Mouse (Mus musculus): ENCODE measurements around the gene Tbc1d10b.
"Not testable (repeated sequence)": the region's sequence is repeated elsewhere in the genome, so short reads cannot be mapped to it uniquely, and the experiment has no call there.

Gene Tbc1d10b

DNA sequence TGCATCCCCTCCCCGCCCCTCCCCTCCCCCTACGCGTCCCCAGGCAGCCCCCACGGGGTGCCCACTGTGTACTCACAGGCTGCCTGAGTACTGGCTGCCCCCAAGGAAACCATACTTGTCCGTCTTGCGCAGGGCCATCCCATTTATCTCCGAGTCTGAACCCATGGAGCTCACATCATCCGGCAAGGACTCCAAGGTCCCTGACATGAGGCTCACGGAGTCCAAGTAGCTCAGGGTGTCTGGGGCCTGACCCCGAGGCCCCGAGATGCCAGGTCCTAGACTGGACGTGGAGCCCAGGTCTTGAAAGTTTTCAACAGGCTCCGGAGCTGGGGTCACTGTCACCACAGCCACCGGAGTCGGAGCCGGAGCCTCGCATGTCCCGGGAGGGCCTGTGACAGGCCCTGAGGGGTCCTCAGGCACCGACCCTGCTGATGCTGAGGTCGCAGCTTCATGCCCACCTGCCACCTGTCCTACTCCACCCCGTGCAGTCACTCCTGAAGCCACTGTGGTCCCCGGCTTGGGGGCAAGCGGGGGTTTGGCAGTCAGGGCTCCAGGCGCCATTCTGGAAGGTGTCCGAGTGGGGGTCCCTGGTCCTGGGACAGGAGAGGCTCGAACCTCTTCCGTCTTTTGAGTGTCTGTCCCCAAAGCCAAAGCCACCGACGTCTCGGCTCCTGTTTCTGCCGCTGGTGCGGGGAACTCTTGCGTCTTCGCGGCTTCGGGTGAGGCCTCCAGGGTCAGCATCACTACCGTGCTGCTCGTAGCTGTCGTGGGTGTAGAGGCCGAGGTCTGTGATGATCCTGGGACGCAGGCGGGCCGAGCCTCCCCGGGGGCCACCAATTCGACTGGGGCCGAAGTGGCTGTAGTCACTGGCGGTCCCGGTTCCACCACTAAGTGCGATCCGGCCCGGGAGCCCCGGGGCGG lies 634 bp downstream of the Tbc1d10b start:
- DNase-seq (ENCODE audit: extremely low read depth, low read depth, low spot score): no peak

DNA sequence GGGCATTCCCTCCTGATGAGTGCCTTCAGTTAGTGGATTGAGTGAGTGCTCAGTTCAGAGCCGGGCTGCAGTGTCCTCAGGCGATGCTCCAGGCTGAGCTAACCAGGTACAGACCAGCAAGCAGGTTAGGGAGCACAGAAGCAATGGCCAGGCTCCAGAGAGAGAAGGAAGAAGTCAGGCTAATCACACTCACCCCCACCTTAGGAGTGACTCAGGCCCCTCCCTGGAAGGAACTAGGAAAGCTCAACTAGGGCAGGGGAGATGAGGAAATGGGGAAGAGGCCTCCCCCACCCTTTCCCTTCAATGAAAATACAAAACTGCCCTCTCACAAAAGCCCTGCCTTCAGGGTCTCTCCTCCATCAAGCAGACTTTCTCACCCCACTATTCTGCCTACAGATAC lies 1.7 kb downstream of the Tbc1d10b start:
- DNase-seq (ENCODE audit: extremely low read depth, low read depth, low spot score): no peak

DNA sequence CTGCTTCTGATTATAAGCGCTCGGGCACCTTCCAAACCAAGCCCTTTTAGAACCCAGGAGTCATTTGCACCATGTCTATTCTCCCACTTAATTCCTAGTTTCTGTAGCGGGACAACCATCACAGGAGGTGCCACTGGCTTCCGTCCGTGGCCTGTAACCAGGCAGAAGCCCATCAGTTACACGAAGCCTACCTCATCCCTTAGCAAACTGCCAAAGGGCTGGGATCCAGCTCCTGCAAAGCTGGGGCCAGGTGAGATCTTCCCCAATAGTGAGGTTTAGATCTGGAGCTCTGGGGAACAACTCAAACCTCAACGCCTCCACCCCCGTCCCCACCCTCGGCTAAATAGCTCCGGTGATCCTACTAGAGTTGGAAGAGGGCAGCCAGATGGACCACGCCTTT lies 11.8 kb downstream of the Tbc1d10b start:
- DNase-seq (ENCODE audit: extremely low read depth, low read depth, low spot score): no peak

DNA sequence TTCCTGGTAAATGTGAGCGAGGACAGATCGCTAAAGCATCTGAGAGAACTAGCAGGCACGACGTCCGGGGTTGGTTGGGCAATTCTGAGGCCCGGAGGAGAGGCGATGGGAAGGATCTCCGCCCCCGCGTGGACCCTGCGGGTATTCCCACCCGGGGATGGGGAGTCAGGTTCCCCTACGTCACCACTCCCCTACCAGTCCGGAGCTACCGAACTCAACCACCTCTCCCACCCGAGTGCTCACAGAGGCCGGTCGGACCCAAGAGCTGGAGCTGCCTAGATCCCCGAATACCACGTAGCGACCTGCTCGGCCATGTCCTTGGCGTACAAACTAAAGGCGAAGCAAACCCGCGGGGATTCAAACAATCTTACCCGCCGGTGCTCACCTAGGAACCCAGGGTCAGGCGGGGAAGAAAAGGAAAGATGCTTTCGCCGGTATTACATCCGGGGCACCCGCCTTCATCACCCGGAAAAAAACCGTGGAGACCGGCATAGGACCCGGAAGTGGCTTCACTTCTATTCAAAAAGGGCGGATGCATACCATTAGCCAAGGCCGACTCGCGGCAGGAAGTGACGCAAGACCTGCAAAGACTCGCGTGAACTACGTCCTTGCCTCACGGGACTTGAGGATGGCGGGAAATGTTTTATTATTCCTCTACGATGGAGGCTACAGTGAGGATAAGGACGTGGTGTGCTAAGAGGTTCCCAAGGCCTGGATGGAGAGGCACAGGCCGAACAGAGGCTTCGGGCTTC lies 12.5 kb downstream of the Tbc1d10b start, which contains the start of gene Cd2bp2:
Gene Cd2bp2, minus strand, starts transcription at position 507 of the 752 bp plus-strand sequence.
- DNase-seq (ENCODE audit: extremely low read depth, low read depth, low spot score): peak; percentile 75

DNA sequence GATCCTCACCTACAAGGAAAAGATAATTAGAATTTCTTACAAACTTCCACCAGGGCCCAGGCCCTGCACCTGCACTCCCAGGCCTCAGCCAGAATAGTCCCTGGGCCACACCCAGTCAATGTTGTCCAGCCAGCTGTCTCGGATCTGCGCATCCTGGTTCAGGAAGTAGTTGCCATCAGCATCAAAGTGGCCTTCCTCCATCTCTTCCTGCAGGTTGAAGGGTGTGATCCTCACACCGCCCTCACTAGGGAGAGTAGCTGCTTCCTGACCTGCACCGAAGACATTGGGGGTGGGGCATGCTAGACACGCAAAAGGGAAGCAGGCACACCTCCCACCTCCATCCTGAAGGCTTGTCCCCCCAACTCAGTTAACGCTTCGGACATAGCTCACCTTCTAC lies 13.6 kb downstream of the Tbc1d10b start:
- DNase-seq (ENCODE audit: extremely low read depth, low read depth, low spot score): no peak

DNA sequence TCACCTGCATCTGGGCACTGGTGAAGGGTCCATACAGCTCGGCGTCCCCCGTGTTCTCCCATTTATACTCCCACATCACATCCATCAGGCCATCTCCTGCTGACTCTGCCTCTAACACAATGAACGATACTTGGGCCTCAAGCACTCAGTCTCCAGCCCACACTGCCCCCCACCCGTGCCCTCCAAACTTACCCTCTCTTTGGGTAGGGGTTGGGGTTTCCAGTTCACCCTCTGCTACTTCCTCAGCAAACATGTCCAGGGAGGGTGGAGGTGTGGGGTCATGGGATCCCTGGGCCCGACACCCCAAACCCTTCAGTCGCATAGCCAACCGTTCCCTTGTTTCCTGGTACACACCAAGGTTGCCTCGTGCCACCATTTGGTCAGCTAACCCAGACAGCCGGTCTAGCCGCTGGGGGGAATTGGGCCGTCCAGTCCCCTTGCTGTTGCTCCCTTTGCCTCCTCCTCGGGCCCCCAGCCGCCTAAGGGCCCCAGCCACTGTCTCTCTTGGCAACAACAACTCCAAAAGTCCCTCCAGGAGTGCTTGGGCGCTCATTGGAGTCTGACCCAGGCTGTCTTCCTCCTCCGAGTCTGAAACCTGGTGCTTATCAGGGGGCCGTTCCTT lies 14.1 kb downstream of the Tbc1d10b start:
- DNase-seq (ENCODE audit: extremely low read depth, low read depth, low spot score): no peak

DNA sequence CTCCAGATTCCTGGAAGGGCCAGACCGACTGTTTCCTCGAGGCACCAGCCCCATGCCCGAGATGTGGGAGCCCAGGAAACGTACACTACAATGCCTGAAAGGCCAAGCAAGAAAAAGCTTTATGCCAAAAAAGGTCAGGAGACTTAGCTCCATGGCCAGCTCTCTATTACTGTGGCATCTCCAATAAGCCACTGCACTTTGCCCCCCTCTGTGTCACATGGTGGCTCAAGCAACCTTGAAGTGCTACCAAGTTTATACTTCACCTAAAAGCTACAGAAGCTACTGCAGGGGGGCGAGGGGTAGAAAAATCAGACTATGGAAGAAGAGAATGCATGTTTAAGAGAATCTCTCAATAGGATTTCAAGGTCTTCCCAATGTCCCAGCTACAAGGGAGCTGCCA lies 15.3 kb downstream of the Tbc1d10b start:
- no peak for DNase-seq (ENCODE audit: extremely low read depth, low read depth, low spot score)

DNA sequence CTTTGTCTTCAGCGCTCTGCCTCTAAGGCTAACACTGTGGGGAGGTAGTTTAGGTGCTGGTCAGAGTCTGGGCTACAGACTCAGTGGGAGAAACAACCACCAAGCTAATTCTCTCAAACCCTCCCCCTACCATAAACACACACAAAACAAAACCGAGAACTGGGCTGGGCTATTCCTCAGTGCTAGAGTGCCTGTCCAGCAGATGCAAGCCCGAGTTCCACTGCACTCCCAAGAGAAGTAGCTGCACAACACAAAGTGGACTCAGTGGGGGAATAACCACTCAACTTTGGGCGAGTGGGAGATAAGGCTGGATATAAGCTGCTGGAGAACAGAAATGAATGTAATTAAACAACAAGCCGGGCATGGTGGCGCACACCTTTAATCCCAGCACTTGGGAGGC lies 17.6 kb downstream of the Tbc1d10b start:
- DNase-seq (ENCODE audit: extremely low read depth, low read depth, low spot score): no peak

DNA sequence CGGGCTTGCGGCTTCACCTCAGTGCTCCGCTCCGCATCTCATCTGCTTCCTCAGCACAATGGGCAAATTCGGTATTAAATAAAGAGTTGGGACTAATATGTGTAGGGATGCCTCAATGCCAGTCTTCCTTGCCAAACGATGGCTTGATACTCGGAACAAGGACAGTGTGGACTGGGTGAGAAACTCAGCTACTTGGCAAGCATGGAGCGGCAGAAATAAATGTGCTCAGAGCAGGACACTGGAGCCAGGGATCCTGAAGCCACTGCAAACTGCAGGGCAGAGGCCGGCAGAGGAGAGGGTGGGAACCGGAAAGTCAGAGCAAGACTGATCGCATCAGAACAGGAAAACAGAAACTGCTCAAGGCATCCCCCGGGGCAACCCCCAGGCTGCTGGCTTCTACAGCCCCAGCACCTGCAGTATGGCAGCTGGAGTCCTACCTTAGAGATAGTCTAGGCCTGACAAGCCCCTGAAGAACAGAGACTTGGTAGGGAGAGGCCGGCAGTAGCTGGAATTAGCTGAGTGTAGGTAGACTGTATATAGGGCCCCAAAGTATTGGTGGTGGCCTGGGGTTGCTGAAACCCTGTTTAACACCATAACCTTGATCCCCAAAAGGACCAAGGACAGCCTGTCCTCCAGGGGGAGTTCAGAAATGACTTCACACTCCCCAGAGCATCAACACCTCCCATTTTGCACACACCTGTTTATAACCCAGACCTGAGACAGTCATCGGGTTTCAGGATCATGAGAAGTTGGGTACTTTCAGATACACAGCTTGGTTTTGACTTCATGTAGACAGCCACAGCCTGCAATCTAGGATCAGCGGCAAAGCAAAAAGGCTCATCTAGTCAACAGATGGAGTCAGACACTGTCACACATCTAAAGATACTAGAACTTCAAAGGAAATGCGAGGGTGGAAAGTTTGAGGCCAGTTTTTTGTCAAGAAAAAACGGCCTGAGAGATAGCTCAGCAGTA lies 19.7 kb downstream of the Tbc1d10b start:
- DNase-seq (ENCODE audit: extremely low read depth, low read depth, low spot score): no peak

DNA sequence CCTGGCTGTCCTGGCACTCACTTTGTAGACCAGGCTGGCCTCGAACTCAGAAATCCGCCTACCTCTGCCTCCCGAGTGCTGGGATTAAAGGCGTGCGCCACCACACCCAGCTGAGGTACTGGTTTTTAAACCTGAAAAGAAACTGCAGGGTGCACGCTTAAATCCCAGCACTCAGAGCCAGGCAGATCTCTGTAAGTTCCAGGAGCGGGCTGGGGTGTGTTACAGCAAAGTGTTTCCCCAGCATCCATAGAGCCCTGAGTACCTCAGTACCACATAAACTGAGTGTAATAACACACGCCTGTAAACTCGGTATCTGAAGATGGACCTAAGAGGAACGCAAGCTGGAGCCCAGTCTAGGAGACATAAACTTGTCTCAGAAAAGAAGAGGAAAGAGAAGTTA lies 20.9 kb downstream of the Tbc1d10b start:
- no peak for DNase-seq (ENCODE audit: extremely low read depth, low read depth, low spot score)

DNA sequence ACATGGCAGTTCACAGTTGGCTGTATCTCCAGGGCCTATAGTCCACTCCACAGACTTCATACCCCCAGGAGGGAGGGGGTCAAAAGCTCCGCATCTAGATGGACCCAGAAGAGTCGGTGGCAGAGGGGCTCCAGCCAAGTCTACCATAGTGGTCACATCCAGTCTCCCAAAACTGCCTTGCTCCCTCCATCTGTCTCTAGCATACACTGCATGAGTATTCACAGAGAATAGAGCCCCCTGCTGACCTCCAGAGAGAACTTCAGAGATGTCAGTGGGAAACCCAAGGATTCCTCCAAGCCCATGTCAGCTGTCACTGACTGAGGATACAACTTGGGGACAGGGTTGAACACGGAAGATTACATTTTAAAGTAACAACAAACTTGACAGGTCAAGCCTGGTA lies 22.7 kb downstream of the Tbc1d10b start:
- DNase-seq (ENCODE audit: extremely low read depth, low read depth, low spot score): no peak

DNA sequence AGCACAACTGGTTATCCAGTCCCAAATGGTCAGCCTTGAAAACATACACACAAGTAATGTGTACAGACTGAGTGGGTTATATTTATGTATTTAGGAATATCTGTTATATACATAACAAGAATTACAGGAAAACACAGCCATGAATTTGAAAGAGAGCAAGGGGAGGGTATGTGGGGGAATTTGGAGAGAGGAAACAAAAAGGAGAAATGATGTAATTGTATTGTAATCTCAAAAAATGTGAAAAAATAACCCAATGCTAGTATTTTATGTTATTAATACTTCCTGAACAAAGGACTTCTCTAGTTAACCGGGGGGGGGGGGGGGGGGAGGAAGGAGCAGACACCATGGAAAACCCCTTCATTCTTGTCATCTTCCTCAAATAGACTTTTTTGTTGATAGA lies 23.5 kb downstream of the Tbc1d10b start:
- DNase-seq (ENCODE audit: extremely low read depth, low read depth, low spot score): no peak

DNA sequence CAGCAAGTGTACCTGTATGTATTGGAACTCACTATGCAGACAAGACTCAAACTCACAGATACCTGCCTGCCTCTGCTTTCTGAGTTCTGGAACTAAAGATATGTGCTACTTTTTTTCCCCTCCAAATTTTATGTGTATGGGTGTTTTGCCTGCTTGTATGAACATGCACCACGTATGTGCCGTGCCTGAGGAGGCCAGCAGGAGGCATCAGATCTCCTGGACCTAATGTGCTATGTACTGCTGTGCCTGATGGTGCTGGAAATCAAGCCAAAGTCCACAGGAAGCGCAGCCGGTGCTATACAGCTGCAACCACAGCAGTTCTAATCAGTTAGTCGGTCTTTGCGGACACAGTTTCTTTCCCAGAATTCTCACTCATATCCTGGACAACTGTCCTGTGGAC lies 24.4 kb downstream of the Tbc1d10b start:
- no peak for DNase-seq (ENCODE audit: extremely low read depth, low read depth, low spot score)

DNA sequence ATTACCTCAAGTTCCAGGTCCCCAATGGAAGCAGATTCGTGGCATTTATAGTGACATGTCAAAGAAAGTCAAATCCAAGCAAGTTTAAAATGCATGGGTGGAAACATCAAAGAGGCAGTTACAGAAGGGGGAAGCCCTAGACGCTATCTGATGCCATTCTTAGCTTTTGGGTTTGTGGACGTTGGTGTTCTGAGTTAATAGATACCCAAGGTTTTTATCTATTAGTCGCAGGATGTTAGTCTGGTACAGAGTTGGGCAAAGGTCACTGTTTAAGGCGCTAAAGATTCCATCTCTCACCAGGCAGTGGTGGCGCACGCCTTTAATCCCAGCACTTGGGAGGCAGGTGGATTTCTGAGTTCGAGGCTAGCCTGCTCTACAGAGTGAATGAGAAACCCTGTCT lies 24.9 kb downstream of the Tbc1d10b start:
- DNase-seq (ENCODE audit: extremely low read depth, low read depth, low spot score): no peak

DNA sequence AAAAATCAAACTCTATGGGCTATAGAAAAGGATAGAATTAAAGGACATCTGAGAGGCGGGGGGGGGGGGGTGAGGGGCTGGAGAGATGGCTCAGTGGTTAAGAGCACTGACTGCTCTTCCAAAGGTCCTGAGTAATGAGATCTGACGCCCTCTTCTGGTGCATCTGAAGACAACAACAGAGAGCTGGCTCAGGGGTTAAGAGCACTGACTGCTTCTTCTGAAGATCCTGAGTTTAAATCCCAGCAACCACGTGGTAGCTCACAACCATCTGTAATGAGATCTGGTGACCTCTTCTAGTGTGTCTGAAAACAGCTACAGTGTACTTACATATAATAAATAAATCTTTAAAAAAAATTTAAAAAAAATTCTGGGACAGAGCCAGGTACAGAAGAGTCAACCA lies 26.5 kb downstream of the Tbc1d10b start:
- DNase-seq (ENCODE audit: extremely low read depth, low read depth, low spot score): not testable (repeated sequence)

DNA sequence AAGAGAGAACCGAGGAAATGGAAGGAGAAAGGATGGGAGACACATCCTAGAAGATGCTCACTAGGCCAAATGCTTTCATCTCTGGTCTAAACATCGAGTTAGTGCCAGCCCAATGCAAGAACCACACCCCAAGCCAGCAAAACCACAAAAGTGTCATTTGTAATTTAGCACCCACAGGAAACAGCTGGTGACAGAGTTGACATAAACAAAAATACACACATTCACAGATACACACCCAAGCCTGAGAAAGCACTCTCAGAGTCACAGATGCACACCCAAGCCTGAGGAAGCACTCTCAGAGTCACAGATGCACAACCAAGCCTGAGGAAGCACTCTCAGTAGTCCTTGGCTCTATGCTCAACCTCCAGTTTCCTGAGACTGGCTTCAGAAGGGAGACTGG lies 27.5 kb downstream of the Tbc1d10b start:
- no peak for DNase-seq (ENCODE audit: extremely low read depth, low read depth, low spot score)

DNA sequence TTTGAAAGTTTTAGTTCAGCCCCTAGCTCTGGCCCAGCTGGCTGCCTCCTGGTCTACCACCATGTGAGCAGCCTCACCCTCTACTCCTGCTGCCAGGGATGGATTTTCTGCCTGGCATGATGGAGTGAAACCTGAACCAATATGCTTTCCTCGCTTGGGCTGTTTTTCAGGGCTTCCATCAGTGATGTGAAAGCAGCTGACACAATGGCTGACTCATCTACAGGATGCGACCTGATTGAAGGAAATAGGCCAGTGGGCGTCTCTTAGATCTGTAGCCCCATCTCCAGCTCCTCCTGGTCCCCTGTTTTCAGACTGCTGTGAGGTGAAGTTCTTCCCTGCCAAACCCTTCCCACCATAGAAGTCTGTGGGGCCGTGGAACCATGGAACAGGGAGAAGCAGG lies 31.3 kb downstream of the Tbc1d10b start:
- DNase-seq (ENCODE audit: extremely low read depth, low read depth, low spot score): no peak

DNA sequence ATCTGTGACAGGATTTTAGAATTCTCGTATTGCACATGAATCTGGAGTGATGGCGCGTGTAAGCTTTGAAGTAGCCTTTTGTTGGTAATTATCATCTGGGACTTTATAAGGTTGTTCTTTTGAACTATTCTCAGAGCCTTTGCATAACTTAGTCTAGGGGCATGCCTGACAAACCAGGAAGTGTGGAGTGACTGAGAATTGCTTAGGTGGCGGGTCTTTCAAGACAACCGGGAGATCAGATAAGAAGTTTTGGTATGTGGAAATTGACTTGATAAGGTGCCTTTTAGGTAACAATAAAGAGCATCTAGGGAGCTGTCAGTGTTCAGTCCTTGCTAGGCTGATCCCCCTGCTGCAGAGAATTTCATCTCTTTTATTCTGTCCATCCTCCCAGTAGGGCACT lies 41.8 kb downstream of the Tbc1d10b start:
- DNase-seq (ENCODE audit: extremely low read depth, low read depth, low spot score): no peak

DNA sequence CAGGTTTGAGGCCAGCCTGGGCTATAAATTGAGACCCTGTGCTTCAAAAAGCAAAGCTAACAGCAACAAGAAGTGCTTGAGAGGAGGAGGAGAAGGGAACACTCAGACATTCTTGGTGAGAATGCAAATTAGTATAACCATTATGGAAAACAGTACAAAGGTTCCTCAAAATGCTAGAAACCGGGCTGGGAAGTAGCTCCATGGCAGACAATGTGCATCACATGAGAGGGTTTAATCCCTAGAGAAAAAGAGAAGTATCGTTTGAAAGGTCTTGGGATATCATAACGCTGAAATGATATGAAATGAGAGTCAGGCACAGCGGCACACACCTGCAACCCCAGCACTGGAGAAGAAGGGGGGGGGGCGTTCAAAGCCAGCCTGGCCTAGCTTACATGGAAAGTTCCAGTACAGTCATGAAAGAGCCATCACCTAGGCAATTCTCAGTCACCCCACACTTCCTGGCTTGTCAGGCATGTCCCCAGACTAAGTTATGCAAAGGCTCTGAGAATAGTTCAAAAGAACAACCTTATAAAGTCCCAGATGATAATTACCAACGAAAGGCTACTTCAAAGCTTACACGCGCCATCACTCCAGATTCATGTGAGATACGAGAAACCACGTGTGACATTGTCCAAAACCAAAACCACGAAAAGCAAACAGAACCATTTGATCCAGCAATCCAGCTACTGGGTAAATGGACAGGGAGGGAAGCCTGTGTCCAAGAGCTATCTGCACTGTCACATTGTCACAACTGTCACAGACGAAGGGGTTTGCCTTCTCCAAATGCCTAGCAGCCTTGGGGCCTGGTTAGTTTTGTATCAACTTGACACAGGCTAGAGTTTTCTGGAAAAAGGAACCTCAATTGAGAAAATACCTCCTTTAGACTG lies 42.4 kb downstream of the Tbc1d10b start:
- no peak for DNase-seq (ENCODE audit: extremely low read depth, low read depth, low spot score)

DNA sequence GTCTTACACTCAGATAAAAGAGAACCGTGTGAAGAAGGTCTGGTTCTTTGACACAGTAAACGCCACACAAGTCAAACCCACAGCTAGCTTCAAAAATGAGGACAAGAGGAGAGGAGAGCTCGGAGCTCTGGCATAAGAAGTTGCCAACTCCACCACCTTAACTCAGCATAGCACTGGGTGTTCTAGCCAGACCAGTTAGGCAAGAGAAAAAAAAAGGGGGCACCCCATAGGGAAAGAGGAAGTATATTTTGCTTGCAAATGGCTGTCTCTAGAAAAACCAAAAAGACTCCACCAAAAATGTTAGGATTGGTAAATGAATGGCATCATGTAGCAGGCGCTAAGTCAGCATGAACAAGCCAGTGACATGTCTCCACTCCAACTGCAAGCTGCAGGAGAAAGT lies 44.3 kb downstream of the Tbc1d10b start:
- no peak for DNase-seq (ENCODE audit: extremely low read depth, low read depth, low spot score)
